ENCODE assay signal across 15 mouse cellular contexts in the genomic region with DNA sequence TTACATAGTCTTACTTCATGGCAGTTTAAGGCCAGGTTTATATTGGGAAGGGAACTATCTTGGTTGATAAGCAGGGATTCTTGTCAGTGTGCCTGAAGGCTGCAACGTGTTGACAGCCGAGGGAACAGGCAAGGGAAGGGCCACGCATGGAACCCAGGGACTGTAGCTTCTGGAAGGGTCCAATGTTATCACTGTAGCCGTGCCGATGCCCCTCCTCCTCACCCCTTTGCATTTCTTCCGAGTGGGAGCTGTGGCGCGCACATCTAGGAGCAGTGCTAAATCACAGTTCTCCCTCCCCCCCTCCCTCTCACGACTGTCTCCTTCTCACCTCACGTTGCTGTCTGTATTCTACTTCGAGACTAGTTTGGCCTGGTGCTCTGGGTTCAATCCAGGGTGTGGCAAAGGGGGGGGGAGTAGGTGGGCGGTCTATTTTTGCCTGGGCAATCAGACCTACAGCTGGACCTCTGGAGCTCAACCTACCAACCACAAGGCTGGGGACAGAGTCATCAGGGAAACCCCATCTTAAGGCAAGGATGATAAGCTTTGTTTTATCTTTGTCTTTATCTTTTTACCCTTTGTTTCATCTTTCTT. TPM values are rescaled to one million over a fixed set of nuclear protein-coding genes. Genes with fewer than 3 reads are reported as not detected.
DNase-seq lines count a peak whose midpoint lies in the region; ATAC-seq and TF ChIP-seq lines count a peak whose summit lies in the region.
"Had no signal": no experiment of that assay in that cellular context is flagged by ENCODE, and none has a peak within 500 bp of the region (broad histone marks: within the 10 kb centered on the region; RNA-seq: fewer than 3 reads in every experiment).

No protein-coding gene starts in this region.

- ATAC-seq in hindbrain, embryonic 12.5 days (ENCODE audit: low FRiP score): 0 out of 2 replicates have a peak, but pooled peaks have one; percentile 5
- peak; percentile 53 for ATAC-seq in heart, postnatal 0 days (ENCODE audit: insufficient read depth, low read depth)
- ATAC-seq in hindbrain, postnatal 0 days: no peak

- no peaks in the 10 kb centered on the region for H3K27me3 ChIP-seq in hindbrain, embryonic 12.5 days
- H3K27me3 ChIP-seq in hindbrain, embryonic 10.5 days (ENCODE audit: insufficient read depth, poor library complexity, severe bottlenecking): no peaks in the 10 kb centered on the region
- H3K27me3 ChIP-seq in heart, postnatal 0 days (ENCODE audit: control insufficient read depth, insufficient read depth, low read length): no peaks in the 10 kb centered on the region
- H3K27me3 ChIP-seq in hindbrain, postnatal 0 days (ENCODE audit: insufficient read depth, low read length): no peaks in the 10 kb centered on the region
- H3K27me3 ChIP-seq: embryonic facial prominence, embryonic 13.5 days; midbrain, embryonic 12.5 days had no signal

- no peak for TF ChIP-seq CTCF in heart, postnatal 0 days (IDR thresholded peaks at IDR 0.05; ENCODE audit: low read depth)
- no peak for TF ChIP-seq CTCF in hindbrain, postnatal 0 days (IDR thresholded peaks at IDR 0.05; ENCODE audit: low read depth)

- H3K9ac ChIP-seq in hindbrain, embryonic 12.5 days: no peak overlapping the region
- no peak overlapping the region for H3K9ac ChIP-seq in heart, postnatal 0 days (replicated peaks; ENCODE audit: low read depth, low read length)
- H3K9ac ChIP-seq in hindbrain, postnatal 0 days (replicated peaks; ENCODE audit: low read length): no peak overlapping the region
- H3K9ac ChIP-seq: embryonic facial prominence, embryonic 13.5 days; liver, embryonic 14.5 days; midbrain, embryonic 12.5 days had no signal

- 0 out of 2 replicates have a peak, but pooled peaks have one; percentile 19 for TF ChIP-seq EP300 in heart, postnatal 0 days (IDR thresholded peaks at IDR 0.05; ENCODE audit: low read depth)

- H3K4me2 ChIP-seq in hindbrain, embryonic 12.5 days (replicated peaks): no peak overlapping the region
- H3K4me2 ChIP-seq in heart, postnatal 0 days (ENCODE audit: low read depth, low read length): peak overlapping the region; percentile 45
- H3K4me2 ChIP-seq in hindbrain, postnatal 0 days (ENCODE audit: low read depth, low read length): no peak overlapping the region
- H3K4me2 ChIP-seq: embryonic facial prominence, embryonic 13.5 days; midbrain, embryonic 12.5 days had no signal

- H3K36me3 ChIP-seq in hindbrain, embryonic 12.5 days: no peaks in the 10 kb centered on the region
- H3K36me3 ChIP-seq in hindbrain, embryonic 10.5 days: no peaks in the 10 kb centered on the region
- H3K36me3 ChIP-seq in heart, postnatal 0 days (replicated peaks; ENCODE audit: control insufficient read depth, insufficient read depth, low read length): no peaks in the 10 kb centered on the region
- H3K36me3 ChIP-seq in hindbrain, postnatal 0 days (ENCODE audit: insufficient read depth, low read length): no peaks in the 10 kb centered on the region
- H3K36me3 ChIP-seq: embryonic facial prominence, embryonic 13.5 days; midbrain, embryonic 12.5 days had no signal

- no peaks in the 10 kb centered on the region for H3K9me3 ChIP-seq in hindbrain, embryonic 12.5 days (replicated peaks)
- no peaks in the 10 kb centered on the region for H3K9me3 ChIP-seq in hindbrain, embryonic 10.5 days
- no peaks in the 10 kb centered on the region for H3K9me3 ChIP-seq in heart, postnatal 0 days (replicated peaks; ENCODE audit: control insufficient read depth, low read length)
- no peaks in the 10 kb centered on the region for H3K9me3 ChIP-seq in hindbrain, postnatal 0 days (ENCODE audit: low read length)
- H3K9me3 ChIP-seq: embryonic facial prominence, embryonic 13.5 days; midbrain, embryonic 12.5 days had no signal

- H3K4me1 ChIP-seq in hindbrain, embryonic 12.5 days: no peaks in the 10 kb centered on the region
- H3K4me1 ChIP-seq in hindbrain, embryonic 10.5 days (replicated peaks): no peaks in the 10 kb centered on the region
- H3K4me1 ChIP-seq in heart, postnatal 0 days (ENCODE audit: control insufficient read depth, insufficient read depth): peaks cover 53% of the 10 kb centered on the region
- peaks cover 29% of the 10 kb centered on the region for H3K4me1 ChIP-seq in hindbrain, postnatal 0 days (ENCODE audit: insufficient read depth, low read length)
- H3K4me1 ChIP-seq: embryonic facial prominence, embryonic 13.5 days; midbrain, embryonic 12.5 days had no signal

- DNase-seq in hindbrain, embryonic 10.5 days (ENCODE audit: low spot score): no peak
- peak; percentile 60 to 73 for DNase-seq in heart, adult 9 months (ENCODE audit: low spot score in 2 of 2)
- peak; percentile 51 for DNase-seq in heart, postnatal 0 days (ENCODE audit: low spot score)
- no peak for DNase-seq in hindbrain, postnatal 0 days (ENCODE audit: low spot score)
- DNase-seq in adrenal gland, adult 2 months: no peak
- no peak for DNase-seq in lung, postnatal 4 days
- DNase-seq: cerebellum, adult 2 months; kidney, adult 2 months; lung, postnatal 36 days; thymus, postnatal 36 days had no signal

- 85% methylated on average over 12 of the region's 12 CpGs for WGBS in hindbrain, embryonic 12.5 days
- 82% methylated on average over 12 of the region's 12 CpGs for WGBS in hindbrain, embryonic 10.5 days
- WGBS in heart, postnatal 0 days: 13% methylated on average over 12 of the region's 12 CpGs
- WGBS in hindbrain, postnatal 0 days: 73% methylated on average over 12 of the region's 12 CpGs

- no peak overlapping the region for H3K27ac ChIP-seq in hindbrain, embryonic 12.5 days
- H3K27ac ChIP-seq in hindbrain, embryonic 10.5 days: no peak overlapping the region
- H3K27ac ChIP-seq in heart, postnatal 0 days (ENCODE audit: low read depth): peak overlapping the region; percentile 86
- H3K27ac ChIP-seq in hindbrain, postnatal 0 days: peak overlapping the region; percentile 68
- H3K27ac ChIP-seq: embryonic facial prominence, embryonic 13.5 days; liver, embryonic 14.5 days; midbrain, embryonic 12.5 days had no signal

- H3K4me3 ChIP-seq in hindbrain, embryonic 12.5 days: no peak overlapping the region
- no peak overlapping the region for H3K4me3 ChIP-seq in hindbrain, embryonic 10.5 days
- H3K4me3 ChIP-seq in heart, postnatal 0 days (ENCODE audit: low read depth, low read length): 0 out of 2 replicates have a peak overlapping the region, but pooled peaks have one; percentile 2
- H3K4me3 ChIP-seq in hindbrain, postnatal 0 days (ENCODE audit: low read length): no peak overlapping the region
- H3K4me3 ChIP-seq: embryonic facial prominence, embryonic 13.5 days; midbrain, embryonic 12.5 days had no signal

RNA-seq across cellular contexts. Expression of gene Ppp1r14c, which starts 29.6 kb away (rescaled TPM):
- polyA plus RNA-seq in hindbrain, embryonic 12.5 days (2016; fragmentation: Nextera tagmentation; extraction: Ambion mirVana): 20.0 and 21.4 TPM in 2 replicates
- 3.5 and 6.0 TPM in 2 replicates for polyA plus RNA-seq in hindbrain, embryonic 10.5 days (2016; fragmentation: Nextera tagmentation; extraction: Ambion mirVana)
- total RNA-seq in heart, postnatal 0 days (2014; rRNA removed; ENCODE audit: low replicate concordance): 269 and 288 TPM in 2 replicates
- 325 and 334 TPM in 2 replicates for polyA plus RNA-seq in heart, postnatal 0 days (2015; fragmentation: Nextera tagmentation; extraction: Ambion mirVana)
- 73.1 and 83.1 TPM in 2 replicates for total RNA-seq in hindbrain, postnatal 0 days (2014; rRNA removed)
- 93.7 and 101 TPM in 2 replicates for polyA plus RNA-seq in hindbrain, postnatal 0 days (2015; fragmentation: Nextera tagmentation; extraction: Ambion mirVana)
- 10 to 100 TPM in 1 of 2 experiments, 1 to 10 TPM in 1; 8.6 to 15.5 TPM for total RNA-seq in adrenal gland, adult 2 months (2021)
- polyA plus RNA-seq in adrenal gland, adult 2 months (2012; rRNA removed): 7.7 and 10.4 TPM in 2 replicates
- polyA plus RNA-seq: spleen, adult 2 months had no signal

Comparison
In these comparisons a context has a peak if more than half of its experiments do, and no peak if none do; other contexts are left out.
1. H3K27ac ChIP-seq: peak in heart, postnatal 0 days (single experiment) and hindbrain, postnatal 0 days (single experiment); none in hindbrain, embryonic 12.5 days (single experiment) and hindbrain, embryonic 10.5 days (single experiment).
2. DNase-seq: peak in heart, adult 9 months (2 of 2) and heart, postnatal 0 days (single experiment); none in hindbrain, embryonic 10.5 days (single experiment), hindbrain, postnatal 0 days (single experiment), adrenal gland, adult 2 months (single experiment) and lung, postnatal 4 days (0 of 2).